Mouse (Mus musculus) left cerebral cortex, postnatal 14 days (tissue): Measurements from ENCODE around the gene Olfr1356. TPM values are rescaled to one million over a fixed set of nuclear protein-coding genes. Genes with fewer than 3 reads are reported as not detected.
"Not testable (repeated sequence)": the region's sequence is repeated elsewhere in the genome, so short reads cannot be mapped to it uniquely, and the experiment has no call there.

ENCODE experiments used
- DNase-seq, 2 experiments: peaks; one replicate each; pipeline ENCODE4 v3.0.0; 2021 to 2022; ENCODE audit warnings: low spot score in 2 of 2, mixed read lengths in 1 of 2
- intact Hi-C: fragments of 180-260 bp; cut with DNase I; formaldehyde crosslinking; loops from one replicate; pipeline ENCODE4 v1.15.1; 2025
- long read RNA-seq, 2 experiments: library from polyadenylated mRNA; stranded (forward); transcript quantifications; one replicate each; pipeline ENCODE4 v2.0.0; 2021
- total RNA-seq, 2 experiments: library from RNA; stranded (reverse); gene quantifications; 2 replicates each; pipeline ENCODE4 v1.2.3; 2021

Gene Olfr1356
- not detected for total RNA-seq
- long read RNA-seq, experiment 1 = 0 reads
- long read RNA-seq, experiment 2 = 0 reads

GRCm38 (mm10) chr10:78852066-78852465 lies at the start of gene Olfr1356:
TSS of gene Olfr1356 (minus strand) at chr10:78852166.
- intact Hi-C loops = no loop called here
- DNase-seq = no peak

- DNase-seq = no peak
- intact Hi-C loops = no loop called here
Measured at GRCm38 (mm10) chr10:78875240-78875639, 23.3 kb upstream of the Olfr1356 start, which contains the start of gene Olfr1355. TSS of gene Olfr1355 (plus strand) at chr10:78875540.

GRCm38 (mm10) chr10:78840456-78840855 lies 11.5 kb downstream of the Olfr1356 start:
- DNase-seq, intact Hi-C loops: not testable (repeated sequence)

- DNase-seq = peak; percentile 74 to 89
- intact Hi-C loops = no loop called here
Measured at GRCm38 (mm10) chr10:78812358-78813060, 39.5 kb downstream of the Olfr1356 start.

GRCm38 (mm10) chr10:78801449-78801848 lies 50.5 kb downstream of the Olfr1356 start:
- intact Hi-C loops = no loop called here
- DNase-seq = no peak

Other genes starting within 250 kb of the Olfr1356 start
- not detected for gene Olfr1357, start 234.1 kb downstream of the Olfr1356 start, total RNA-seq
- not detected for gene Casp14, start 133.9 kb downstream of the Olfr1356 start, total RNA-seq
- gene Ccdc105, start 99.1 kb downstream of the Olfr1356 start, total RNA-seq = under 1 TPM; 0.46 to 0.51 TPM
- gene Slc1a6, start 71.7 kb downstream of the Olfr1356 start, total RNA-seq = 10 to 100 TPM; 13.2 to 13.4 TPM
- gene Olfr1355, start 23.4 kb upstream of the Olfr1356 start, total RNA-seq = not detected
- gene Olfr1354, start 61.0 kb upstream of the Olfr1356 start, total RNA-seq = not detected
- gene Olfr8, start 98.5 kb upstream of the Olfr1356 start, total RNA-seq = not detected
- not detected for gene Olfr1353, start 111.1 kb upstream of the Olfr1356 start, total RNA-seq
- not detected for gene Olfr1352, start 128.9 kb upstream of the Olfr1356 start, total RNA-seq
- not detected for gene Olfr1351, start 160.3 kb upstream of the Olfr1356 start, total RNA-seq
- not detected for gene Olfr57, start 176.6 kb upstream of the Olfr1356 start, total RNA-seq
- 10 to 100 TPM; 22.4 to 24.0 TPM for gene 2610008E11Rik, start 245.4 kb upstream of the Olfr1356 start, total RNA-seq